Mouse (Mus musculus) 416B (cell line): ENCODE data around the gene Rpl9.

ENCODE experiments used
- DNase-seq: peaks from one replicate; pipeline ENCODE4 v3.0.0; 2011; ENCODE audit warnings: low read depth

Rpl9 gene

DNA sequence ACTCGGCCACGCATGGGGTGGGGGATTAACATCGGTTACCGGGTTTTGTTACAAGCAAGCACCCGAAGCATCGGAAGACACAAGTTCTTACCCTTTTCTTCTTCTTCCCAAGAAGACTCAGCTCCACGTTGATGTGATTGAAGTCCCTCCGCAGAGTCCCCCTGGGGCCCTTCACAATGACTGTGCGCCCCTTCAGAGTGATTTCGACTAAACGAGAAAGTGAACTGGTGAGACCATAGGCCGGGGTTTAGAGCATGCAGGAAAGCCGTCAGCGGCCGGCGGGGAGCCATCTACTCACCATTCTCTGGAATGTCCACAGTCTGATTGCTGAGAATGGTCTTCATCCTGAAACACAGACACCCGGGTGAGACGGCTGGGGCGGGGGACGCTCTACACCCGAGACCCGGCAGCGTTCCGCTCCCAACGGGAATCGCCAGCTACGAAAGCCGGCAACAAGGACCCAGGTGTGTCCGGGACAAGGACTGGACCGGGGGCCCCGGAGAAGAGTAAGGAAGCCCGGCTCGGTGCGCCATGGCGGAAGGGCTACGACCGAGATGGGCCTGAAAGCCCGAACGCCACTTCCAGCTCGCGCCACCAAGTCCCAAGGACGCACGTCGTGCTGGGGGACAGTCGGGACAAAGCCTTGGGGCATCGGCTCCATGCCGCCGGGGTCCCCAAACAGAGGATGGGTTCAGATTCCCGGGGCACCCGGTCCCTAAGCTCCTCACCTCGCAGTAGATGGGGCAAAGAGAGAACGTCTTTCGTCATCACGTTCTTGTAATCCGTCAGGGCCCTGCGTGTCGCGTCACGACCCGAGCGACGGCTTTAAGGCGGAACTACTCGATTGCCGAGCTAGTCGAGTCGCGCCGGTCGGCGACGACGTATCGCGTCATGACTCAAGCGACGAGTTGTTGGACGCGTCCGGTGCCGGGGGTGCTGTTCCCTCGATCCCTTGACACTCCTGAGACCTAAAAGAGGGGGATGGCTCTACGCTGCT, at the start of gene Rpl9, which contains the start of gene Lias:
Rpl9 (minus strand) TSS at position 797 of the 997 bp plus-strand sequence.
Lias (plus strand) TSS at position 850 of the 997 bp plus-strand sequence.
- peak; percentile 98 for DNase-seq

- no peak for DNase-seq
These were observed 46.8 kb upstream of the Rpl9 start for GRCm38 (mm10) chr5:65438041-65438440.

- peak; percentile 97 for DNase-seq
These were observed 44.7 kb upstream of the Rpl9 start, which contains the start of gene Ugdh for GRCm38 (mm10) chr5:65435806-65436561. Gene Ugdh (minus strand): TSS chr5:65435949.

DNA sequence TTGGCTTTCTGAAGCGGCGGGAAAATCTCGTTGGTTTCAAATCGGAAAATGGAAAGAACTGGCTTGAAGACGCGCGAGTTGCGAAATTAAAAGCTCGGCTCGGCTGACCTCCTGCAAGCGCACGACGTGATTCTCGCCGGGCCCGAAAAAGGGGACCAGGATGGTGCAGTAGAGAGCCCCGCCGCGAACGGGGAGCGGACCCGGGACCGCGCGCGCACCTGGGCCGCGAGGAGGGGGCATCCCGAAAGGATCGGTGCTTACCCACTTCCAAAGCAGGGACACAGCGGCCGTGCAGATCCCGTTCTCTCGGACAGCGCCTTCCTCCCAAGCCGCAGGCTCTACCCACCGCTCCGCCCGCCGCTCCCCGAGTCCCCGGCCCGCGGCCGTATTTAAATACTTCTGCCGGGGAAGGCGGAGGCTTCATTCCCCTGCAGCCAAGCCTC, 44.1 kb upstream of the Rpl9 start:
- peak; percentile 78 for DNase-seq

- peak; percentile 56 for DNase-seq
These were observed 43.5 kb upstream of the Rpl9 start for GRCm38 (mm10) chr5:65434471-65435362.

- no peak for DNase-seq
These were observed 38.2 kb upstream of the Rpl9 start for GRCm38 (mm10) chr5:65429441-65429840.

DNA sequence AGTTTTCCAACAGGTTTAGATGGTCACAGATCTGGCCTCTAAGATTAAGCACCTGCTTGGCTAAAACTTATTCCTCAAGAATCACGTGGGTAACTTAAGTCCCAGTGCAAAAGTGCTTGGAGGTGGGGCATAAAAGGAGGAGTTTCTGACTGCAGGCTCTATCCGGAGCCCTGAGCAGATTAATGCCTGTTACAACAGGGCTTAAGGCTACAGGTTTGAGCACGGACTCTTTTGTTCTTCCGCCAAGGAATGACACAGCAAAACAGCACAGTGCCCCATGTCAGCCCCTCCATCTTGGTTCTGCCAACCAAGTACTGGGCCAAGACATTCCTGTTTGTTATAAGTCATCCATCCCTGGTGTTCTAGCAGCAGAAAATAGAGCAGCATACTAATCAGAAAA, 37.1 kb upstream of the Rpl9 start:
- DNase-seq = no peak

GRCm38 (mm10) chr5:65425251-65425650, 34.0 kb upstream of the Rpl9 start:
- DNase-seq = no peak

DNA sequence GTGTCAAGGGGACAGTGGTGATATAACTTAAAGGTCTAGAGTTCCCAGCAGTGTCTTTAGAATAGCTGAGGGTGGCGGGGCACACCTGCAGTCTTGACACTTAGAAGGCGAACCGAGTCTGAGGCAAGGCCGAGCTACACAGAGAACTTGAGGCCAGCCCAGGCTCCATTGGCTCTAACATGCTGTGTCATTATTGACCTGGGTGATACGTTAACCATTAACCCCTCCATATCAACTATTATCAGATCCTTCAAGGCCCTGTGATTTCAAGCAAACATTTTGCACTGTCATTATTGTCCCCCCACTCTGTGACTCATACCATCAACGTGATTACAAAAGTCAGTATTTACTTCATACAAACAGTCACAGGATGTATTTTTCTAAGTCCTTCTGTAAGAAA, 33.0 kb upstream of the Rpl9 start:
- peak; percentile 84 for DNase-seq

DNA sequence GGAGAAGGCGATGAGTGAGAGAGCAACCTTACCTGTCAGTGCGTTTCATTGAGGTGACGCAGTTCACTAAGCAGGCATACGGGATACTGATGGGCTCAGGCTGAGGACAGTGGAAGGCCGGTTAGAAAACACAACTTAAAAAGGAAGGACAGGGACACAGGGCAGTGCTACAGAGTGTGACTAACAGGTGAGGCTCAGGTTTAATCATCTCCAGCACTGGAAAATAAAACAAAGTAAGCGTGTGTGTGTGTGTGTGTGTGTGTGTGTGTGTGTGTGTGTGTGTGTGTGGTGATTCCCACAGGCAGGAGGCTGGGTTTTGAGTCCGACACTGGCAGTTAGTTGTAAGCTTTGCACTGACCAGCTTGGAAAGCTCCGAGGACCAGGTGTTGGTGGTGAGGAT, 31.6 kb upstream of the Rpl9 start:
- no peak for DNase-seq

DNA sequence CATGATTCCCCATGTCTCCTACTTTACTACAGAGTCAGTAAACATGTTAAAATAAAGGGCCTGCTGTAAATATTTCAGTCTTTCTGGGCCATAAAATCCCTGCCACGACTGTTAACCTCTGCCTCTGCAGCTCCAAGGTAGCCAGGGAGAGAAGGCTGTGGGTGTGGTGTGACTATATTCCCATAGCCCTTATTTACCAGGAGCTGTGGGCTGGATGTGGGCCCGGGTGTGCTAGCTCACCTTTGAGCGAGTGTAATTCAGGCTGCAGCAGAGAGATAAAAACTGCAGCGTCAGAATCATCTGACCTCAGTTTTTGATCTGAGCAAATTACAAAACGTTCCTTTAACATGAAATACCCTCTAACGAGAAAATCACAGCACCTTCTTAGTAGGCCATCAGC, 29.6 kb upstream of the Rpl9 start:
- DNase-seq = no peak

- DNase-seq = no peak
These were observed 27.9 kb upstream of the Rpl9 start for GRCm38 (mm10) chr5:65419136-65419535.

- no peak for DNase-seq
These were observed 24.6 kb upstream of the Rpl9 start for GRCm38 (mm10) chr5:65415653-65416458.

- DNase-seq = no peak
These were observed 16.7 kb upstream of the Rpl9 start for GRCm38 (mm10) chr5:65407989-65408388.

- DNase-seq = peak; percentile 89
These were observed 10.2 kb upstream of the Rpl9 start for GRCm38 (mm10) chr5:65401251-65401994.

DNA sequence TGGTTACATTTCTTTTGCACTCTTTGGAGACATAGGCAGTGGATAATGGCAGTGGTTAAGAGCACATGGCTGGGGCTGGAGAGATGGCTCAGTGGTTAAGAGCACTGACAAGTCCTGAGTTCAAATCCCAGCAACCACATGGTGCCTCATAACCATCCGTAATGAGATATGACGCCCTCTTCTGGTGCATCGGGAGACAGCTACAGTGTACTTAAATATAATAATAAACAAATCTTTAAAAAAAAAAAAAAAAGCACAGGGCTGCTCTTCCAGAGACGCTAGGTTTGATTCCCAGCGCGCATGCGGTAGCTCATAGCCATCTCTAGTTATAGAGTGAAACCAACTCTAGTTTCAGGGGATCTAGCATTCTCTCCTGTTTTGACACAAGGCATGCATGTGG, 3.2 kb upstream of the Rpl9 start:
- peak; percentile 43 for DNase-seq

- no peak for DNase-seq
These were observed 509 bp upstream of the Rpl9 start for GRCm38 (mm10) chr5:65391753-65392152.

GRCm38 (mm10) chr5:65387008-65387867, 4.0 kb downstream of the Rpl9 start:
- peak; percentile 25 for DNase-seq

DNA sequence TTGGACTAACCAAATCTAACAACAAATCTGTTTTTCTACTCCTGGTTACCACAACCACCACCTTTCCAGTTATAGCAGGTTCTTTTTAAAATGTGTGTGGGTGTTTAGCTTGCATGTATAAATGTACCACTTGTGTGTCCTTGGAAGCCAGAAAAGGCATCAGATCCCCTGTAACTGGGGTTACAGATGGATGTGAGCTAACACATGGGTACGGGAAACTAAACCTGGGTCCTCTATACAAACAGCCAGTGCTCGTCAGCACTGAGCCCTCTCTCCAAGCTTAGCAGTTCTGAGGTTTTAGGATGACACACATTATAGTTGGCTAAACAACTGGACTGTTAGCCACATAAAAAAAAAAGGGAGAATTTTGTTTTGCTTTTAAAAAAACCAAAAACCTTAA, 5.5 kb downstream of the Rpl9 start:
- no peak for DNase-seq
